Mouse (Mus musculus) retina, adult 2 months (tissue): ENCODE results near the gene Ngfr.
A peak's percentile ranks its signal among the peaks of the same experiment; 100 is the strongest.

Source experiments
- DNase-seq: peaks from one replicate; pipeline ENCODE4 v3.0.0-alpha.2; 2012; ENCODE audit warnings: low read depth, low spot score

Ngfr gene

GRCm38 (mm10) chr11:95595438-95596149 is 8.1 kb upstream of the Ngfr start:
- DNase-seq: no peak

GRCm38 (mm10) chr11:95594686-95595212 is 7.2 kb upstream of the Ngfr start:
- DNase-seq: no peak

- DNase-seq: no peak
Observed at GRCm38 (mm10) chr11:95593501-95593900, 6.0 kb upstream of the Ngfr start.

GRCm38 (mm10) chr11:95592691-95593090 is 5.2 kb upstream of the Ngfr start:
- no peak for DNase-seq

GRCm38 (mm10) chr11:95589195-95589594 is 1.7 kb upstream of the Ngfr start:
- DNase-seq: no peak

GRCm38 (mm10) chr11:95586751-95587422 is 648 bp downstream of the Ngfr start:
- no peak for DNase-seq

GRCm38 (mm10) chr11:95586184-95586583 is 1.4 kb downstream of the Ngfr start:
- DNase-seq: peak; percentile 68

- DNase-seq: no peak
Observed at GRCm38 (mm10) chr11:95585684-95586083, 1.9 kb downstream of the Ngfr start.

GRCm38 (mm10) chr11:95585281-95585680 is 2.3 kb downstream of the Ngfr start:
- DNase-seq: no peak

GRCm38 (mm10) chr11:95584651-95585050 is 2.9 kb downstream of the Ngfr start:
- no peak for DNase-seq

- no peak for DNase-seq
Observed at GRCm38 (mm10) chr11:95583396-95583795, 4.1 kb downstream of the Ngfr start.

- no peak for DNase-seq
Observed at GRCm38 (mm10) chr11:95582193-95582592, 5.3 kb downstream of the Ngfr start.

GRCm38 (mm10) chr11:95579455-95579854 is 8.1 kb downstream of the Ngfr start:
- DNase-seq: no peak

- no peak for DNase-seq
Observed at GRCm38 (mm10) chr11:95577776-95578446, 9.6 kb downstream of the Ngfr start.

- no peak for DNase-seq
Observed at GRCm38 (mm10) chr11:95576299-95576698, 11.2 kb downstream of the Ngfr start.

- no peak for DNase-seq
Observed at GRCm38 (mm10) chr11:95575791-95576190, 11.7 kb downstream of the Ngfr start.

- no peak for DNase-seq
Observed at GRCm38 (mm10) chr11:95574786-95575334, 12.7 kb downstream of the Ngfr start.

- DNase-seq: no peak
Observed at GRCm38 (mm10) chr11:95572227-95572626, 15.3 kb downstream of the Ngfr start.

- no peak for DNase-seq
Observed at GRCm38 (mm10) chr11:95571755-95572154, 15.8 kb downstream of the Ngfr start.

GRCm38 (mm10) chr11:95570827-95571619 is 16.5 kb downstream of the Ngfr start:
- DNase-seq: no peak

GRCm38 (mm10) chr11:95569908-95570307 is 17.6 kb downstream of the Ngfr start:
- DNase-seq: no peak
